Mouse (Mus musculus) frontal cortex, adult 2 months (tissue): ENCODE data around the gene Ltb4r2. TPM values are rescaled to one million over a fixed set of nuclear protein-coding genes. Genes with fewer than 3 reads are reported as not detected.

Experiments
- DNase-seq, 2 experiments: peaks; one replicate each; pipeline ENCODE4 v3.0.0; 2022; ENCODE audit warnings: low spot score in 1 of 2; ENCODE audit errors: extremely low spot score in 1 of 2
- polyA plus RNA-seq: library from polyadenylated mRNA; depleted of rRNA; stranded (reverse); fragments of >200 nt; gene quantifications from 2 replicates; pipeline ENCODE4 v1.2.3, GENCODE M21; 2012

Gene Ltb4r2
- polyA plus RNA-seq, 1 experiment = 0.18 TPM

DNA sequence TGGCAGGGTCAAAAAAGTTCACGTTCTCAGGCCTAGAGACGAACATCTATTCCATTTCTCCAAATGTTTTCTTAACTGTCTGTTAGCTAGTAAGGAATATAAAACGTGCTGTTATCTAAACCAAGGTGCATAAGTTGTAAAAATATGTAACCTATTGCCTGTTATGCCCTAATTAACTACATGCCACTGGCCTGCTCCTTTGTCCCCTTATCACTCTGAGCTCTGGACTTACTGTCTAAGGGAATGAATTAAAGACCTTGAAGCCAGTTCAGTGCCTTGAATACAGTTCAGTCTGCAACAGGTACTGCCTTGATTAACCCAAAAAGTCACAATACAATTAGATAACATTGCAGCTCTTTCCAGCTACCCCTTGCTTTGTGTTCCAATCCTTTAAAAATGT lies 25.9 kb upstream of the Ltb4r2 start:
- DNase-seq = no peak

DNA sequence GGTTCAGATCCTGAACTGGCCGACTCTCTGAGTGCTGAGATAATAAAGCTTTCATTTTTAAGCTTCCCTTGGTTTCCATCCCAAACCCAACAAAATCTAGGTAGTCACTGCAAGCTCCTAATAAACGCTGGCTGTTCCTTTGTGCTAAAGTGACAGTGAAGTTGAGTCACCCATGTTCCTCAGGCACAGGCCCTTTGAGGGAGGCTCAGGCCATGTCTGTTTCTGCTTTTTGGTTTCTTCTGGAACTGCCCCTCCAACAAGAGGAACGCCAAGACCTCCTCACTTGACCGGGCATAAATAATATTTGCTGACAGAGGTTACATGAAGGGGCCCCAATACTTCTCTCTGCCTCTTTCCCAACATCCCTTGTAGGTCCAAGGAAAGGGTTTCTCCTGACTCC lies 25.5 kb upstream of the Ltb4r2 start:
- DNase-seq = no peak

- DNase-seq = no peak
These were observed 24.0 kb upstream of the Ltb4r2 start for GRCm38 (mm10) chr14:55737086-55737687.

DNA sequence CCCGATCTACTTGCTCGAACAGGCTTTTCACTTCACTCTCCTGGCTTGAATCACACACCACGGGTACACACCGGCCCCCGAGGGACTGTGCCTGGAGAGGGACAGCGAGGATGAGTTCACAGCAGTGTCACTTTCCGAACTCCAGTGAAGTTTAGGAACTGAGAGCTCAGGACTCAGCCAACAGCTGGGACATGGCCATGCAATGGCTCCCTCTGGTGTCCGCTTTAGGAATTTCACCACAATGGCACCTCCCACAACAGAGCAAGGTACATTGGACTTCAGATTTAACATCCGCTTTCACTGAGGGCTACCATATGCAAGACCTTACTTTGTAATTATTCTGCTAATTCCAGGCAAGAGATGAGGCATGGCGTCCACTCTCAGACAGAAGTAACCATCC lies 17.5 kb upstream of the Ltb4r2 start:
- DNase-seq = peak; percentile 57 to 94

GRCm38 (mm10) chr14:55745180-55745860 lies 15.9 kb upstream of the Ltb4r2 start, which contains the start of the genes Dhrs1 and Nop9:
Gene Dhrs1, minus strand, starts transcription at chr14:55745690.
Gene Nop9, plus strand, starts transcription at chr14:55745693.
- peak; percentile 71 to 88 for DNase-seq

- DNase-seq = no peak
These were observed 15.4 kb upstream of the Ltb4r2 start for GRCm38 (mm10) chr14:55745861-55746237.

- no peak for DNase-seq
These were observed 14.0 kb upstream of the Ltb4r2 start for GRCm38 (mm10) chr14:55747051-55747847.

- no peak for DNase-seq
These were observed 3.7 kb upstream of the Ltb4r2 start for GRCm38 (mm10) chr14:55757566-55757965.

DNA sequence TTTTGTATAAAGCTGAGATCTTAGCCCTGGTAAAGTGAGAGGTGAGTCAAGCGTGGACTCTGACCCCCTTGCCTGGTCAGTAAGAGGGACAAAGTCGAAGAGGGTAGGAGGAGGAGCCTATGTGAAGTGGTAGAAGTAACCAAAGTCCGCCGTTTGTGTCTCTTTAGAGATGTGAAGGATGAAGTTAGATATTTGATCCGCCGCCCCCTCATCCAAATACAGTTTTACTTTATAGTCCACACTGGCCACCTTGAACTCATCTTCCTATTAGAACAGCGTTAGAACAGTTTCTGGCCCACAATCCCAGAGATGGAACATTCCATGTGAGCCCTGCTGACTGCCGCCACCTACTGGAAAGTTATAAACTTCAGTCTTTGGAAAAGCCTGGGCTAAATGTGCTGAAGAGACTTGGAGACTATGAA lies 2.9 kb upstream of the Ltb4r2 start, which contains the start of gene Cideb:
Gene Cideb (minus strand): TSS at position 96 of the 422 bp plus-strand sequence.
- peak in 1 of 2 experiments; percentile 74 for DNase-seq

- DNase-seq = peak; percentile 59 to 94
These were observed 1.1 kb upstream of the Ltb4r2 start for GRCm38 (mm10) chr14:55760156-55760555.

DNA sequence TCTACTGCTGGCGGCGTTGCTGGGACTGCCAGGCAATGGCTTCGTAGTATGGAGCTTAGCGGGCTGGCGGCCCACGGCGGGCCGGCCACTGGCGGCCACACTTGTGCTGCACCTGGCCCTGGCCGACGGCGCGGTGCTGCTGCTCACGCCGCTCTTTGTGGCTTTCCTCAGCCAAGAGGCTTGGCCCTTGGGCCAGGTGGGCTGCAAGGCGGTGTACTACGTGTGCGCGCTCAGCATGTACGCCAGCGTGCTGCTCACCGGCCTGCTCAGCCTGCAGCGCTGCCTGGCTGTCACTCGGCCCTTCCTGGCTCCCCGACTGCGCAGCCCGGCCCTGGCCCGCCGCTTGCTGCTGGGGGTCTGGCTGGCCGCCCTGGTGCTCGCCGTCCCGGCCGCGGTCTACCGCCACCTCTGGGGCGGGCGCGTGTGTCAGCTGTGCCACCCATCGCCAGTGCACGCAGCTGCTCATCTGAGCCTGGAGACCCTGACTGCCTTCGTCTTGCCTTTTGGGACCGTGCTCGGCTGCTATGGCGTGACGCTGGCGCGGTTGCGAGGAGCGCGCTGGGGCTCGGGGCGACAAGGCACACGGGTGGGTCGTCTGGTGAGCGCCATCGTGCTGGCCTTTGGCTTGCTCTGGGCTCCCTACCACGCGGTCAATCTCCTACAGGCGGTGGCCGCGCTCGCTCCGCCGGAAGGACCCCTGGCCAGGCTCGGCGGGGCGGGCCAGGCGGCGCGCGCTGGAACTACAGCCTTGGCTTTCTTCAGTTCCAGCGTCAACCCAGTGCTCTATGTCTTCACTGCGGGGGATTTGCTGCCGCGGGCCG lies 983 bp downstream of the Ltb4r2 start:
- DNase-seq = no peak

DNA sequence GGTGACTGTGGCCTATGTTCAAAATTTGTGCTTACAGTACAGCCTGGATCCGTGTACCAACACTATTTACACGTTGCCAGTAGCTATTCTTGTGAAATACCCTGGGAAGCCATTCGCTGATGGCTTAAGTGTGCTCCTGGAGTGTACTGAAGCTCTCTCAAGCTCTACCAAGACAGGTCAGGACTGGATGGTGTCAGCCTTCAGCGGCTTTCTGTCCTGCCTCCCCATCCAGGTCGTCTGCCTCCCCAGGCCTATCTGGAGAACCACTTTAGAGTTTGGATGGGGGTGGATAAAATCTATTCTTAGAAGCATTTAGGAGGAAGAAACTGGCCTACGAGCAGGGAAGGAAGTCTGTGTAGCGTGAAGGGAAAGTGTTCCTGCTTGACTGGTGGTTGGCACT lies 1.9 kb downstream of the Ltb4r2 start:
- DNase-seq = no peak

GRCm38 (mm10) chr14:55765696-55766095 lies 4.5 kb downstream of the Ltb4r2 start, which contains the start of gene Ltb4r1:
Gene Ltb4r1, plus strand, starts transcription at chr14:55765962.
- no peak for DNase-seq

- DNase-seq = peak in 1 of 2 experiments; percentile 37
These were observed 6.5 kb downstream of the Ltb4r2 start for GRCm38 (mm10) chr14:55767519-55768414.

GRCm38 (mm10) chr14:55768555-55768954 lies 7.3 kb downstream of the Ltb4r2 start:
- DNase-seq = no peak

- DNase-seq = no peak
These were observed 8.0 kb downstream of the Ltb4r2 start for GRCm38 (mm10) chr14:55769087-55769703.

GRCm38 (mm10) chr14:55776711-55777110 lies 15.5 kb downstream of the Ltb4r2 start:
- DNase-seq = no peak

- DNase-seq = no peak
These were observed 15.9 kb downstream of the Ltb4r2 start for GRCm38 (mm10) chr14:55777176-55777575.

DNA sequence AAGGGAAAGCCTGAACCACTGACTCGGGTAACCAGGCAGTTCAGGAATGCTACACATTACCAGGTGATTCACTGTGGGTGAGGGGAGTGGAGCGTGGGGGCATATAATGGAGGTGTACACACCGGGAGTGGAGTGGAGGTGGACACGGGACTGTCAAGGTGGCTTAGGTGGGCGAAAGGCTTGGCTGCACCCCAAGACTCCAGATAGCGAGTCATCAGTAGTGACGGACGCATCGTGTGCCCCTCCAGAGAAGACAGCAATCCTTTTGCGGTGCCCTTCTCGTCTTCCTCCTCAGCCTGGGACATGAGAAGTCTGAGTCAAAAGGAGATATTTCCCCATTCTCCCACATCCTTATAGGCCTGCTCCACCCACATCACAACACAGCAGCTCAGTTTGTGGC lies 16.6 kb downstream of the Ltb4r2 start:
- DNase-seq = no peak
